Mouse (Mus musculus): ENCODE results near the gene Dyx1c1.

GRCm38 (mm10) chr9:73000487-73000886 lies 41.9 kb downstream of the Dyx1c1 start:
- TF ChIP-seq CTCF (IDR thresholded peaks at IDR 0.05; ENCODE audit: insufficient read depth, low read depth, low read length): no peak
- no peak for TF ChIP-seq POLR2A (IDR thresholded peaks at IDR 0.05; ENCODE audit: insufficient read depth, low read depth, low read length)
